Mouse (Mus musculus) ES-E14 (cell line): ENCODE measurements around the gene Dld. TPM values are rescaled to one million over a fixed set of nuclear protein-coding genes. Genes with fewer than 3 reads are reported as not detected.

Experiments
- DNase-seq: peaks from one replicate; pipeline ENCODE4 v3.0.0-alpha.2; 2013; ENCODE audit warnings: low read depth, low spot score
- H3K27ac ChIP-seq: 2 replicates; pipeline ENCODE4 v1.5.1; 2012; ENCODE audit warnings: low read depth, mild to moderate bottlenecking, low read length, moderate library complexity, mixed read lengths; ENCODE audit not compliant: poor library complexity, insufficient read depth, severe bottlenecking
- H3K36me3 ChIP-seq: 2 replicates; pipeline ENCODE4 v1.6.1; 2012; ENCODE audit warnings: mild to moderate bottlenecking, low read length, moderate library complexity, mixed read lengths; ENCODE audit not compliant: control insufficient read depth, poor library complexity, insufficient read depth, severe bottlenecking
- H3K4me1 ChIP-seq, 2 experiments: fragments of 150-350 bp in 1 of 2; sonication (generic) in 1 of 2; 2 replicates each; pipeline ENCODE4 v1.6.1; 2012; ENCODE audit warnings: low read length in 2 of 2, mild to moderate bottlenecking in 1 of 2, mixed read lengths in 1 of 2; ENCODE audit not compliant: control insufficient read depth in 2 of 2, insufficient read depth in 2 of 2, poor library complexity in 1 of 2
- H3K4me3 ChIP-seq, 2 experiments: fragments of 150-350 bp in 1 of 2; sonication (generic) in 1 of 2; 2 replicates each; pipeline ENCODE4 v1.5.1; 2012; ENCODE audit warnings: low read length in 2 of 2, low read depth in 1 of 2, mild to moderate bottlenecking in 1 of 2, mixed read lengths in 1 of 2; ENCODE audit not compliant: insufficient read depth in 1 of 2, poor library complexity in 1 of 2, severe bottlenecking in 1 of 2
- H3K9ac ChIP-seq: 2 replicates; pipeline ENCODE4 v1.6.1; 2012; ENCODE audit warnings: low read depth, mild to moderate bottlenecking, low read length, mixed read lengths; ENCODE audit not compliant: poor library complexity, insufficient read depth, severe bottlenecking
- H3K9me3 ChIP-seq: fragments of 150-350 bp; sonication (generic); 2 replicates; pipeline ENCODE4 v1.6.1; 2012; ENCODE audit warnings: low read depth, mild to moderate bottlenecking, low read length; ENCODE audit not compliant: control insufficient read depth, insufficient read depth
- CHD2 ChIP-seq: IDR thresholded peaks from 2 replicates; pipeline ENCODE4 v1.6.1; 2014; ENCODE audit warnings: mild to moderate bottlenecking, low read depth, low read length, inconsistent platforms
- HCFC1 ChIP-seq: IDR thresholded peaks from 2 replicates; pipeline ENCODE4 v1.6.1; 2012; ENCODE audit warnings: low read length, inconsistent platforms, borderline replicate concordance; ENCODE audit not compliant: insufficient read depth
- MAFK ChIP-seq: IDR thresholded peaks from 2 replicates; pipeline ENCODE4 v1.6.1; 2014; ENCODE audit warnings: mild to moderate bottlenecking, low read depth, low read length, inconsistent platforms; ENCODE audit not compliant: insufficient read depth
- ZC3H11A ChIP-seq: IDR thresholded peaks from 2 replicates; pipeline ENCODE4 v1.6.1; 2012; ENCODE audit warnings: low read depth, mild to moderate bottlenecking, inconsistent platforms, low read length, borderline replicate concordance
- ZNF384 ChIP-seq: IDR thresholded peaks from 2 replicates; pipeline ENCODE4 v1.6.1; 2012; ENCODE audit warnings: low read depth, low read length, inconsistent platforms
- in situ Hi-C, 2 experiments: fragments of 600-800 bp; cut with MboI; formaldehyde crosslinking; loops; one replicate each; pipeline ENCODE4 v1.15.1; 2025; ENCODE audit warnings: low sequenced_read_pairs in 2 of 2, inconsistent platforms in 1 of 2; ENCODE audit not compliant: unreplicated experiment in 2 of 2
- total RNA-seq: library from RNA; depleted of rRNA; stranded (reverse); fragments of 300-350 nt; gene quantifications from 2 replicates; pipeline ENCODE4 v1.2.3, GENCODE M21; 2012

Gene Dld
- total RNA-seq, 1 experiment = 62.8 TPM

DNA sequence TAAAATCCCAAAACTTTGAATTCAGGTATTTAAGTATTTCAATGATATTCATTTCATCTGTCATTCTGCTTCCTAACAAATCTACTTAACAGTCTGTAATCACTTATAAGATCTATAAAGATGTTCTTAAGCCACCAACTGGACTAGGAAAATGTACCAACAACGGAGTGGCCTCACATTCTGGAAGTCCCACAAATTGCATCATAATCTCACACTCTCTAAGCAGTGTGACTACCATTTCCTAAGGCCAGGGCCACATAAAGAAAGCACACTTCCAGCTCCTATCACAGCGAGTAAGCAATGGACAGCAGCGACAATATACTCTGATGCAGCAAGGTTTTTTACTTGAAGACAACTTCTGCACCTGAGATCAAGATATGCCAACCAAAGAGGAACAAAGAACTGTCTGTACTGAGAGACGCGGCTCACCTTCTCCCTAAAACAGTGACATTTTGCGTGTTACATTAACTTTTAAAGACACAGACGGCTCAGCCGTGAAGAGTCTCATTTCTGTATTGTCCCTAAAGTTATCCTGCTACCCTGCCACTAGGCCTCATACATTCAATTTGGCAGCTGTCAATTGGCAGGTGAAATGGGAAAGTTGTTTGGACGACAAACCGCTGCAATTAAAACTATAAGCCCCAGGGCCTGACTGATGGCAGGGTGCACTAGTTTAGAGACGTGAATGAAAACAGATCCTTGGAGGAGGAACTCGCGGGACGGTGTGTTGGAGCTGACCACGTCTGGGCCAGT is 886 bp downstream of the Dld start:
- H3K36me3 ChIP-seq = no peaks in the 10 kb centered on the region
- H3K27ac ChIP-seq = no peak overlapping the region

DNA sequence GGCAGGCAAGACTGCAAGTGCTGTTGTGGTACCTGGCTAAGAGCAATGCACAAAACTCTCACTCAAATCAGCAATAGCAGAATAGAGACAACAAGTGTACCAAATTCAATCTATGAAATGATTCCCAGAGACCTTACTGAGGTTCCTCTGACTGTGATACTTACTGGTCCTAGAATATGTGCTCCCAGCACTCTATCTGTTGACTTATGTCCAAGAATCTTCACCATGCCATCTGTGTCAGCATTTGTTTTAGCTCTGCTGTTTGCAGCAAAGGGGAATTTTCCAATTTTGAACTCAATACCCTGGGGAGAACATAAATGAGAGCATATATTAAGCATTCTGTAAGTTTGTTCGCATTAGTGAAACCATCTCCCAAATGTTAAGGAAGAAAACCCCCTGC is 18.0 kb downstream of the Dld start:
- no peak for DNase-seq
- Histone ChIP-seq H3K9me3 (no peaks in the 10 kb centered on the region), H3K36me3 (peaks cover 15% of the 10 kb centered on the region), H3K27ac (no peak overlapping the region), H3K9ac (no peak overlapping the region), H3K4me3 (no peak overlapping the region), H3K4me1 (no peaks in the 10 kb centered on the region)
- TF ChIP-seq ZNF384 (no peak), CHD2 (no peak), MAFK (no peak), HCFC1 (no peak), ZC3H11A (no peak)
- in situ Hi-C loops = loop anchor here in 1 of 2 experiments (25.0 kb wide), 1 partner anchor 221 kb away; no protein-coding TSS in a partner anchor

More for the DNA sequence above, 886 bp downstream of the Dld start:
- in situ Hi-C loops = no loop called here
- 0 out of 4 replicates have a peak, but pooled peaks cover 0 to 2% of the 10 kb centered on the region in 2 experiments for H3K4me1 ChIP-seq
- no peak for DNase-seq
- TF ChIP-seq HCFC1 = no peak
- TF ChIP-seq MAFK = no peak
- TF ChIP-seq ZC3H11A = no peak
- TF ChIP-seq ZNF384 = no peak
- no peak for TF ChIP-seq CHD2
- no peaks in the 10 kb centered on the region for H3K9me3 ChIP-seq
- peak overlapping the region; percentile 86 for H3K9ac ChIP-seq
- H3K4me3 ChIP-seq = peak overlapping the region; percentile 74 to 91

DNA sequence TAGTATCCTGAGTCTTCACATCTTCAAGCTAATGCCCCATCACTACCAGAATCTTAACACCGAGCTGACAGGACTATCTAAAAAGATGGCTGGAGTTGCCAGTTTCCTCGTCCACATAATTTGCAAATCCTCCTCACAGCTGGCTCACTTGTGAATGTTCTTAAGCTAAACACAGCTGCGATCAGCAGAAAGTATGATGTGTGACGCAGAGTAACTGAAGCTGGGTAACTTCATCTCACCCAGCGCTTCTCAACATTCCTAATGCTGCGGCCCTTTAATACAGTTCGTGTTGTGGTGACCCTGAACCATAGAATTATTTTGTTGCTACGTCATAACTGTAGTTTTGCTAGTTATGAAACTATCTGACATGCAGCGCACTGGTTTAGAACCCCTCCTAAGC is 24.1 kb downstream of the Dld start:
- Histone ChIP-seq H3K9ac (no peak overlapping the region), H3K4me1 (no peaks in the 10 kb centered on the region), H3K4me3 (no peak overlapping the region), H3K27ac (no peak overlapping the region), H3K36me3 (peaks cover 7% of the 10 kb centered on the region), H3K9me3 (no peaks in the 10 kb centered on the region)
- in situ Hi-C loops = loop anchor here in 1 of 2 experiments (25.0 kb wide), 1 partner anchor 215 kb away; no protein-coding TSS in a partner anchor
- no peak for TF ChIP-seq CHD2
- no peak for TF ChIP-seq HCFC1
- TF ChIP-seq MAFK = no peak
- no peak for TF ChIP-seq ZC3H11A
- TF ChIP-seq ZNF384 = no peak
- no peak for DNase-seq

DNA sequence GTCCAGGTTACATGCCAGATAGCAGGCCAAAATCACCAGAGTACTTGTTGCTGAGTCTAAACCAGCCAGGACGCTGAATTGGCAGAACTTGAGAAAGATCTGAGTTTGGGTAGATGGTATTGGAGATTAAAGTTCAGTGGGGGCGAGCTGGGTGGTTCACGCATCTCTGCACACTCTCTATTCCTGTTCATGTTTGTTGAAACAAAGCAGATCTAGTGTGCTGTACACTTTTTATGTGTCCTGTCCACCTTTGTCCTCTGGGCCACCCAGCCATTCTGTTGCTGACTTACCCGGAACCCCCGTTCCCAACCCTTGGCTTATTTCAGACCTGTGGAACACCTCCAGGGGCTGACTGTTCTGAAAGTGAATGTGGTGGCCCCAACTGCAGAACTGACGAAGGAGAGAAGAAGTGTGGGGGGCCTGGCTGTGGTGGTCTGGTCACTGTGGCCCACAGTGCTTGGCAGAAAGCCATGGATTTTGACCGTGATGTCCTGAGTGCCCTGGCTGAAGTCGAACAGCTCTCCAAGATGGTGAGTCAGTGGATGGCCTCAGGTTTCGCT is 28.0 kb downstream of the Dld start:
- in situ Hi-C loops = no loop called here
- DNase-seq = no peak
- Histone ChIP-seq H3K4me3 (no peak overlapping the region), H3K36me3 (peaks cover 19% of the 10 kb centered on the region), H3K9me3 (no peaks in the 10 kb centered on the region), H3K27ac (no peak overlapping the region), H3K9ac (no peak overlapping the region), H3K4me1 (no peaks in the 10 kb centered on the region)
- no peak for TF ChIP-seq HCFC1
- no peak for TF ChIP-seq CHD2
- no peak for TF ChIP-seq ZC3H11A
- TF ChIP-seq ZNF384 = no peak
- no peak for TF ChIP-seq MAFK
